Mouse (Mus musculus): ENCODE results near the gene Chrnb1. TPM values are rescaled to one million over a fixed set of nuclear protein-coding genes. Genes with fewer than 3 reads are reported as not detected.

Gene Chrnb1
- polyA plus RNA-seq, 1 experiment, result 3.0 TPM

DNA sequence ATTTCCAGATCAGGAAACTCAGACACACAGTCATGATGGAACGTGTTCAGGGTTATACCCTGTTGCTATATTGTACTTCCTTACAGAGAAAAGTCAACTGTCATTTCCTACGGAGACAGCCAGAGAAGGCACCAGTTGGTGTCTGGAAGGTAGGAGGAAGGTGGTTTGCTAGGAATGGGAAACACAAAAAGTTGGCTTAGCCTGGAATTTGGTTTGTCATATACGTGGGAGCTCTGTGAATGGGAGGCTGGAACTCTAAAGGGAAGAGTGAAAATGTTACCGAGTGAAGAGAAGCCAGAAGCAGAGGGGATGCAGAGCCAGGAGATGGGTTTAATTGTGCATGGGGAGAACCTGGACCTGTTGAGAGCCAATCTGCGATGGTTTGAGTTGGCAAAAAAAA is 4.3 kb downstream of the Chrnb1 start:
- no peak for DNase-seq (ENCODE audit: low read depth)
- TF ChIP-seq CTCF (IDR thresholded peaks at IDR 0.05; ENCODE audit: borderline replicate concordance, extremely low read depth, insufficient read depth, insufficient read length), result no peak
- no peak for TF ChIP-seq POLR2A (IDR thresholded peaks at IDR 0.05; ENCODE audit: borderline replicate concordance, extremely low read depth, insufficient read depth, insufficient read length, poor library complexity, severe bottlenecking)

DNA sequence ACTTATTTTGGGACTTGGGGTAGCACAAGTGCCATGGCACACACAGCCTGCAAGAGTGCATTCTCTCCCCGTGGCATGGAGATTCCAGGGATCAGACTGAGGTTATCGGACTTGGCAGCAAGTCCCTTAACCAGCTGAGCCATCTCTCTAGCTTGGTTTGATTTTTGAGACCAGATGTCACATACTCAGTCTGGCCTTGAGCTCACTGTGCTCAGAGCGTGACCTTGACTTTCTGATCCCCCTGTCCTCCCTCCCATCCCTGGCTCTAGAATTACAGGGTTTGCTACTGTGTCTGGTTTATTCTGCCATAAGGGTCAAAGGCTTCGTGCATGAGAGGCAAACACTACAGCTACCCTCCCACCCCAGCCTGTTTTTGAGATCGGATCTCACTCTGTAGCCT is 6.3 kb downstream of the Chrnb1 start:
- TF ChIP-seq POLR2A (IDR thresholded peaks at IDR 0.05; ENCODE audit: borderline replicate concordance, extremely low read depth, insufficient read depth, insufficient read length, poor library complexity, severe bottlenecking) (no peak), CTCF (IDR thresholded peaks at IDR 0.05; ENCODE audit: borderline replicate concordance, extremely low read depth, insufficient read depth, insufficient read length) (no peak)
- no peak for DNase-seq (ENCODE audit: low read depth)

DNA sequence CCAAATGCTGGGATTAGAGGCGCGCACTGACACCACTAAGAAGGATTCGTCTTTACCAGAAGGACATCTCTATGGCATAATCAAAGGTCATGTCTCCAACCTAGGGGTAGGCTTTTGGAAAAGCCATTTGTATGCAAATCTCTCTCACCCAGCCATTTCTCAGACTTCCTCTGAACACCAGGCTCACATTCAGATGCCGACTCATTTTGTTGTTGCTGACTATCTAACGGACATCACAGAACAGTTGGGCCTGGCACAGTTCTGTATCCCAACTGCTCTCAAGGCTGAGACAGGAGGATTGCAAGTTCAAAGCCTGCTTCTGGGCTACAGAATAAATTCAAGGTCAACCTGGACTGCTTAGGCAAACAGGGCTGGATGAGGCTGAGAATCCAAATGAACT is 8.4 kb downstream of the Chrnb1 start:
- no peak for TF ChIP-seq POLR2A (IDR thresholded peaks at IDR 0.05; ENCODE audit: borderline replicate concordance, extremely low read depth, insufficient read depth, insufficient read length, poor library complexity, severe bottlenecking)
- no peak for TF ChIP-seq CTCF (IDR thresholded peaks at IDR 0.05; ENCODE audit: borderline replicate concordance, extremely low read depth, insufficient read depth, insufficient read length)

DNA sequence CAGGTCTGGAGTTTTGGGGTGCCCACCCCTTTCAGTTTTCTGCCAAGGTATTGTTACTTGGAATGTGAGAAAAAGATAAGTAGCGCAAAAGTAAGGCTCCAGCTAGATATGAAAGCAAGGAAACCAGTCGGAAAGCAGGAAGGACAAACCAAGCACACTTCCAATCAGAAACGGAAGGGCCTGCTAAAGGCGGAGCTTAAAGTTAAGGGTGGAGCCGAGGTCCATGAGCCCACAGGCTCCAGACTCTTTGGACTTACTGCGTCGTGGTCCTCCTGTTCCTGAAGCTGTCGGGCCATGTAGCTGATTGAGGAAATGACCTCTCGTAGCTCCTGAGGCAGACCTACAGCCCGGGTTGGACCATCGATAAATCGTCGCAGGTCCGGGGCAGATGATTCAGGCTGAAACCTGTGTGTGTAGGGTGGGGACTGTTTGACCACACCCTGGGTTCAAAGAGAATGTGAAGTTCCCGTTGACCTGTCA is 10.9 kb downstream of the Chrnb1 start:
- TF ChIP-seq CTCF (IDR thresholded peaks at IDR 0.05; ENCODE audit: borderline replicate concordance, extremely low read depth, insufficient read depth, insufficient read length) (no peak), POLR2A (IDR thresholded peaks at IDR 0.05; ENCODE audit: borderline replicate concordance, extremely low read depth, insufficient read depth, insufficient read length, poor library complexity, severe bottlenecking) (no peak)
- no peak for DNase-seq (ENCODE audit: low read depth)

More for the DNA sequence above, 8.4 kb downstream of the Chrnb1 start:
- DNase-seq (ENCODE audit: low read depth), result no peak

DNA sequence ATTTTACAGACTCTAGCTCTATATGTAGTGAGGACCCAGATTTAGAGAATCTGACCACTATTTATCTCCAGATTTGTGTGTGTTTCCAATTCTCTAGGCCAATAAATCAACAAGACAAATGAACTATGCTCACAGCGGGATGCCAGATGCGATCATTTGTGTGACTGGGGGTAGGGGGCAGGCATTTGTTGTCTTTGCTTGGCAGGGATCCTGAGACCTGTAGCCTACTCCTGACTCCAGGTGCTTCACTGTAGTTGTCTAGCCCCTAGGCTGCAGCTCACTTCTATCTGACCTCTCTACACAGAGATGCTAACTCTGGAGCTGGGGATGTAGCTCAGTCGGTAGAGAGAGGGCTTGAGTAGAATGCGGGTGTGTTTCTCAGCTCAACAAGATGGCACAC is 13.9 kb downstream of the Chrnb1 start:
- TF ChIP-seq POLR2A (IDR thresholded peaks at IDR 0.05; ENCODE audit: borderline replicate concordance, extremely low read depth, insufficient read depth, insufficient read length, poor library complexity, severe bottlenecking), result no peak
- no peak for TF ChIP-seq CTCF (IDR thresholded peaks at IDR 0.05; ENCODE audit: borderline replicate concordance, extremely low read depth, insufficient read depth, insufficient read length)
- DNase-seq (ENCODE audit: low read depth), result no peak

DNA sequence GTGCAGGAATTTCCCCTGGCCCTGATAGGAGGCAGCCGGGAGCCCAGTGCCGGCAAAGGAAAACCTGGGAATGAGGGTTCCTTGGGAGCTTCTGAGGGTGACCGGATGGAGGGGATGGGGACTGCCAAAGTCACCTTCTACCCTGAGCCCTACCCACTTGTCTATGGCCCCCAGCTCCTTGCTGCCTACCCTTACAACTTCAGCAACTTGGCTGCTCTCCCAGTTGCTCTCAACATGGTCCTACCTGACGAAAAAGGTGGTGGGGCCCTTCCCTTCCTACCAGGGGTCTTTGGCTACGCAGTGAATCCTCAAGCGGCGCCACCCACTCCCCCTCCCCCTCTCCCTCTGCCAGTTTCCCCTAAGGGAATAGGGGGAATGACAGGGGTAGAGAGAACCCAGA is 16.8 kb downstream of the Chrnb1 start:
- TF ChIP-seq POLR2A (IDR thresholded peaks at IDR 0.05; ENCODE audit: borderline replicate concordance, extremely low read depth, insufficient read depth, insufficient read length, poor library complexity, severe bottlenecking) (no peak), CTCF (IDR thresholded peaks at IDR 0.05; ENCODE audit: borderline replicate concordance, extremely low read depth, insufficient read depth, insufficient read length) (no peak)
- DNase-seq (ENCODE audit: low read depth), result no peak

DNA sequence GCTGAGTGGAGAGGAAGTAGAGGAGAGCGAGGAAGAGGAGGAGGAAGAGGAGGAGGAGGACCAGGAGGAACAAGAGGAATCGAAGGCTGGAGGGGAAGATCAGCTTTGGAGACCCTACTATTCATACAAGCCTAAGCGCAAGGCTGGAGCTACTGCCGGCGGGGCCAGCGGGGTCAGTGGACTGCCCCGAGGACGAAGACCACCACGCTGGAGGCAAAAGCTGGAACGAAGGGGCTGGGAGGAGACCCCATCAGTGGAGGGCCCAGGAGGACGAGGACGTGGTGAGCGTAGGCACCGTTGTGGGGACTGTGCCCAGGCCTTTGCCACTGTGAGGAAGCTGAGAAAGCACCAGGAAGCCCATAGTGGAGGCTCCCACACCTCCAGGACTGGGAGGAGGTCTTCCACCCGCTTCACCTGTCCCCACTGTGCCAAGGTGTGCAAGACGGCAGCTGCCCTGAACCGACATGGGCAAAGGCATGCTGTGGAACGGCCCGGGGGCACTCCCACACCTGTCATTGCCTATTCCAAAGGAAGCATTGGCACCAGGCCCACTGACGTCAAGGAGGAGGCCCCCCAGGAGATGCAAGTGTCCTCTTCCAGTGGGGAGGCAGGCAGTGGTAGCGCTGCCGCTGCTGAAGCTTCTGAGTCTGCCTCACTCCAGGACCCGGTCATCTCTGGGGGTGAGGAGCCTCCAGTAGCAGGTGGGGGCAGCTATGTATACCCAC is 17.3 kb downstream of the Chrnb1 start:
- no peak for TF ChIP-seq CTCF (IDR thresholded peaks at IDR 0.05; ENCODE audit: borderline replicate concordance, extremely low read depth, insufficient read depth, insufficient read length)
- no peak for TF ChIP-seq POLR2A (IDR thresholded peaks at IDR 0.05; ENCODE audit: borderline replicate concordance, extremely low read depth, insufficient read depth, insufficient read length, poor library complexity, severe bottlenecking)
- no peak for DNase-seq (ENCODE audit: low read depth)

DNA sequence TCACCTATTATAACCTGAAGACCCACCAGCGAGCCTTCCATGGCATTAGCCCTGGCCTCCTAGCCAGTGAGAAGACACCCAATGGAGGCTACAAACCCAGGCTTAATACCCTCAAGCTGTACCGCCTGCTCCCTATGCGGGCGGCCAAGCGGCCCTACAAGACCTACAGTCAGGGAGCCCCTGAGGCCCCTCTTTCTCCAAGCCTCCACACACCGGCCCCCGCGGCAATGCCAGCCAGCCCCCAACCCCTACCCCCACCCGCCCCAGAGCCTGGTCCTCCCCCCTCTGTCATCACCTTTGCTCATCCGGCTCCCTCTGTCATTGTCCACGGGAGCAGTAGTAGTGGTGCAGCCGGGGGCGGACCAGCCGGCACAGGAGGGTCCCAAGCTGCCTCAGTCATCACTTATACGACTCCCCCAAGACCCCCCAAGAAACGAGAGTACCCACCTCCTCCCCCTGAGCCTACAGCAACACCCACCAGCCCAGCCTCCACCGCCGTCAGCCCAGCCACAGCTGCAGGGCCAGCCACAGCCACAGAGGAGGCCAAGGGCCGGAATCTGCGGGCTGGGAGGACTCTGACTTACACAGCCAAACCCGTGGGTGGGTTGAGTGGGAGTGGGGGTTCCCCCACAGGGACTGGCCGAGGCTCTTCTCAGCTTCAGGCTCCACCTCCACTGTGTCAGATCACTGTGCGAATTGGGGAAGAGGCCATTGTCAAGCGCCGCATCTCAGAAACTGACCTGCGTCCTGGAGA is 18.1 kb downstream of the Chrnb1 start:
- no peak for TF ChIP-seq POLR2A (IDR thresholded peaks at IDR 0.05; ENCODE audit: borderline replicate concordance, extremely low read depth, insufficient read depth, insufficient read length, poor library complexity, severe bottlenecking)
- no peak for TF ChIP-seq CTCF (IDR thresholded peaks at IDR 0.05; ENCODE audit: borderline replicate concordance, extremely low read depth, insufficient read depth, insufficient read length)
- DNase-seq (ENCODE audit: low read depth), result no peak

DNA sequence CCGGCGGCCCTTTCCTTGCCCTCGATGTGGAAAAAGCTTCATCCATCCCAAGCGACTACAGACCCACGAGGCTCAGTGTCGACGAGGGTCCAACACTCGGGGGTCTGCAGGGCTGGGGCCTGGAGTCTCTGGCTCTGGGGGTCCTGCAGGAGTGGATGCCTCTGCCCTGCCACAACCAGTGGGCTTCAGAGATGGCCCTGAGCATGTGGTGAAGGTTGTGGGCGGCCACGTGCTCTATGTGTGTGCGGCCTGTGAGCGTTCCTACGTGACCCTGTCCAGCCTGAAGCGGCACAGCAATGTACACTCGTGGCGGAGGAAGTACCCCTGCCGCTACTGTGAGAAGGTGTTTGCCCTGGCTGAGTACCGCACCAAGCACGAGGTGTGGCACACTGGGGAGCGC is 19.3 kb downstream of the Chrnb1 start:
- DNase-seq (ENCODE audit: low read depth), result no peak
- no peak for TF ChIP-seq POLR2A (IDR thresholded peaks at IDR 0.05; ENCODE audit: borderline replicate concordance, extremely low read depth, insufficient read depth, insufficient read length, poor library complexity, severe bottlenecking)

DNA sequence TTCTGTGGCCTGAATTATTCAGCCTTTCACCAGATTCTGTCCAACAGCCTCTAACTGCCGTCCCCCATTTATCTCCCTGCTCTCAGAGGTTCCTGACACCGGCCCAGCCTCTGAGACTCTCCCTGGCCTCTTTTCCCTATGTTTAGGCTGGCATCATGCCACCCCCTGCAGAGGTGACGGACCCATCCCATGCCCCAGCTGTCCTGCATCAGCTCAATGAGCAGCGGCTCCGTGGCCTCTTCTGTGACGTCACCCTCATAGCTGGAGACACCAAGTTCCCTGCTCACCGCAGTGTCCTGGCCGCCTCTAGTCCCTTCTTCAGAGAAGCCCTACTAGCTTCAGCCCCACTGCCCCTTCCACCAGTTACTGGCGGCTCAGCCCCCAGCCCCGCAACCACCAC is 20.0 kb downstream of the Chrnb1 start:
- TF ChIP-seq POLR2A (IDR thresholded peaks at IDR 0.05; ENCODE audit: borderline replicate concordance, extremely low read depth, insufficient read depth, insufficient read length, poor library complexity, severe bottlenecking), result no peak
- TF ChIP-seq CTCF (IDR thresholded peaks at IDR 0.05; ENCODE audit: borderline replicate concordance, extremely low read depth, insufficient read depth, insufficient read length), result no peak
- no peak for DNase-seq (ENCODE audit: low read depth)

DNA sequence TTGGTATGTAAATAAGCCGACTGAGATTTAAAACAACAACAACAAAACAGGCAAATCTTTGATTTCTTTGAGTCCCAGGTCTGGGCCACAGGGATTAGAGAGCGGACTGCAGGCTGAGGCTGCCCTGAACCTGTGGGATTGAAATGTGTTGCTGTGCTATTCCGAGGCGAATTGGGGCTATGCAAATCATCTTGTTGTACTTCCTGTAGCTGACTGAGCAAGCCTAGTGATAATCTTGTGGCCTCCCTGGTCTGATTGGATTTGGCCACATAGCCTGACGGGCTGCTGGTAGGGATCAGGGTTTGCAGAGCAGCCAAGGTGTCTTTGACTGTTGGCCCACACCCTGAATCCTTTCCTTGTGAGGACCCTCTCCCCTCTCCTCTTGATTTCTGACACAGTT is 20.8 kb downstream of the Chrnb1 start:
- no peak for TF ChIP-seq CTCF (IDR thresholded peaks at IDR 0.05; ENCODE audit: borderline replicate concordance, extremely low read depth, insufficient read depth, insufficient read length)
- no peak for TF ChIP-seq POLR2A (IDR thresholded peaks at IDR 0.05; ENCODE audit: borderline replicate concordance, extremely low read depth, insufficient read depth, insufficient read length, poor library complexity, severe bottlenecking)
- no peak for DNase-seq (ENCODE audit: low read depth)

DNA sequence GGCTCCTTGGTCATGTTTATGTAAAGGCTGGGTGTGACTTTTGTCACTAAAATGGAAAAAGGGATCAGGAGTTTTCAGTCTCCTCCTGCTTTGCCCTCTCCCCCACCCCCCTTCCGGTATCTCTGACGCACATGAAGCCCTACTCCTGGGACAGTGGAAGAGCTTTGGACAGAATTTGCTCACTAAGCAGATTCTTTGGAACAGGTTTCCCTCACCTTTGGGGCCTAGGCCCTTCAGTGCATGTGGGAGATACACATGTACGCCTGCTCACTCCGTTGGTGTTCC is 28.2 kb downstream of the Chrnb1 start:
- DNase-seq (ENCODE audit: low read depth), result no peak
- TF ChIP-seq POLR2A (IDR thresholded peaks at IDR 0.05; ENCODE audit: borderline replicate concordance, extremely low read depth, insufficient read depth, insufficient read length, poor library complexity, severe bottlenecking) (no peak), CTCF (IDR thresholded peaks at IDR 0.05; ENCODE audit: borderline replicate concordance, extremely low read depth, insufficient read depth, insufficient read length) (no peak)
